Mouse (Mus musculus) limb, embryonic 11.5 days (tissue): Measurements from ENCODE around the gene H13. TPM values are rescaled to one million over a fixed set of nuclear protein-coding genes. Genes with fewer than 3 reads are reported as not detected.
A peak's percentile ranks its signal among the peaks of the same experiment; 100 is the strongest.

Source experiments
- ATAC-seq: fragments of 200-750 bp; cut with Nextera tagmentation; 2 replicates; pipeline ENCODE4 v1.8.0; 2017; ENCODE audit warnings: low read depth; ENCODE audit not compliant: insufficient number of reproducible peaks, low FRiP score, low TSS enrichment
- DNase-seq: peaks from one replicate; pipeline ENCODE4 v3.0.0-alpha.2; 2015; ENCODE audit warnings: low spot score
- H3K27ac ChIP-seq: fragments of 300-500 bp; sonication (generic); replicated peaks from 2 replicates; pipeline ENCODE4 v1.5.1; 2014; ENCODE audit warnings: low read depth, mild to moderate bottlenecking, low read length
- H3K27me3 ChIP-seq: fragments of 300-500 bp; sonication (generic); 2 replicates; pipeline ENCODE4 v1.6.1; 2014; ENCODE audit warnings: mild to moderate bottlenecking, low read length, mixed read lengths; ENCODE audit not compliant: control insufficient read depth, insufficient read depth
- H3K36me3 ChIP-seq: fragments of 300-500 bp; sonication (generic); 2 replicates; pipeline ENCODE4 v1.6.1; 2014; ENCODE audit warnings: mild to moderate bottlenecking, low read length, moderate library complexity, mixed read lengths; ENCODE audit not compliant: control insufficient read depth, insufficient read depth
- H3K4me1 ChIP-seq: fragments of 300-500 bp; sonication (generic); 2 replicates; pipeline ENCODE4 v1.6.1; 2014; ENCODE audit warnings: low read length, mixed read lengths; ENCODE audit not compliant: control insufficient read depth, insufficient read depth
- H3K4me2 ChIP-seq: fragments of 300-500 bp; sonication (generic); 2 replicates; pipeline ENCODE4 v1.6.1; 2014; ENCODE audit warnings: low read depth, mild to moderate bottlenecking, moderate library complexity; ENCODE audit not compliant: severe bottlenecking
- H3K4me3 ChIP-seq: fragments of 300-500 bp; sonication (generic); 2 replicates; pipeline ENCODE4 v1.5.1; 2014; ENCODE audit warnings: low read depth, low read length
- H3K9ac ChIP-seq: fragments of 300-500 bp; sonication (generic); 2 replicates; pipeline ENCODE4 v1.6.1; 2014; ENCODE audit warnings: mild to moderate bottlenecking, low read length
- H3K9me3 ChIP-seq: fragments of 300-500 bp; sonication (generic); 2 replicates; pipeline ENCODE4 v1.6.1; 2016; ENCODE audit warnings: low read length; ENCODE audit not compliant: control insufficient read depth
- WGBS: fragments of 180-500 bp; shearing (Covaris S2); extraction: QIAGEN DNeasy Blood & Tissue Kit; methylation state at CpG from one replicate; pipeline ENCODE4 v1.1.7; 2014; 5-methylcytosine and 5-hydroxymethylcytosine counted together
- polyA plus RNA-seq: library from polyadenylated mRNA; unstranded; fragments of >200 nt; fragmentation: Nextera tagmentation; extraction: Ambion mirVana; gene quantifications from 2 replicates; pipeline ENCODE4 v1.2.1, GENCODE M21; 2014

Gene H13
- polyA plus RNA-seq, 1 experiment from 2014 or later, result 126 TPM

DNA sequence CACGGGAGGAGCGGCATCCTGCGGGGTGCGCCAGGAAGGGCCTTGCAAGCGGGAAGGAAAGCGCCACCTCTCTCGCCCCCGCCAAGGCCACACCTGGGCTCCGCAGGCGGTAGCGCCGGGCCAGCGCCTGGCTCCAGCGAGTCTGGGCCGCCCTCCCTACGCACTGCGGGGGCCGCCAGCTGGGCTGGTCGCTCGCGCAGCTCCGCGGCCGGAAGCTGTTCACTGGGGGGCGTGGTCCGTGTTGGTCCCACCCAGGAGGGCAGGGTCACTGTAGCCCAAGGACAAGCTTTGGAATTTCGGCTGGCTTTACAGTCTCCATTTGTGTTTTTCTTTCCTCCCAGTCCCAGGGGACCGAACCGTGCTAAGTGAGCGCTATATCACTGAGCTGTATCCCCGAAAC, 38.4 kb downstream of the H13 start:
- WGBS, result under 1% methylated on average over 31 of the region's 31 CpGs
- H3K27ac ChIP-seq, result peak overlapping the region; percentile 98
- 0 out of 2 replicates have a peak, but pooled peaks cover 2% of the 10 kb centered on the region for H3K9me3 ChIP-seq
- H3K36me3 ChIP-seq, result peaks cover 14% of the 10 kb centered on the region
- peak overlapping the region; percentile 55 for H3K9ac ChIP-seq
- peak overlapping the region; percentile 9; the same call in 1 of the 2 replicates for H3K4me3 ChIP-seq
- peak overlapping the region; percentile 40 for H3K4me2 ChIP-seq
- ATAC-seq (peak; percentile 86), DNase-seq (peak; percentile 95)
- peaks cover 34% of the 10 kb centered on the region for H3K4me1 ChIP-seq
- no peaks in the 10 kb centered on the region for H3K27me3 ChIP-seq

DNA sequence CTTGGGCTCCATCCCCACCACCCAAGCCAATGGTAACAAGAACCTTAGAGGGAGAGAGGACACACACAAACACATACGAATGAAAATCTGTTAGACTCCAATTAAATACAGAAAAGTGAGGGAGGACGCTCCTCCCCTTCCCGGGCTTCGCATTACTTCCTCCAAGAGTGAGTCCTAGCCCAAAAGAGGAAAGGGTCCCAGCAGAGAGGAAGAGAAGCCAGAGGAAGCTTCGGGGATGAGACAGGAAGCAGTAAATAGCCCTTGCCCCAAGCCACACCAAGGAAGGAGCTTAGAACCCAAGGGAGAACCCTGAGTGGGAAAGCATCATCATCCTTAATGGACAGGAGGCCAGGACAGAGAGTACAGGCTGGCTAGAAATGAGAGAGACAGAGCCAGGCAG, 39.8 kb downstream of the H13 start:
- H3K36me3 ChIP-seq, result peaks cover 9% of the 10 kb centered on the region
- ATAC-seq, result no peak
- WGBS, result 93% methylated on average over 5 of the region's 5 CpGs

GRCm38 (mm10) chr2:152716241-152716772, 47.0 kb downstream of the H13 start:
- Histone ChIP-seq H3K9ac (no peak overlapping the region), H3K4me2 (no peak overlapping the region), H3K4me1 (no peaks in the 10 kb centered on the region; the same call in 1 of the 2 replicates), H3K36me3 (no peaks in the 10 kb centered on the region), H3K27me3 (no peaks in the 10 kb centered on the region), H3K9me3 (no peaks in the 10 kb centered on the region), H3K27ac (no peak overlapping the region), H3K4me3 (no peak overlapping the region)
- 81% methylated on average over 6 of the region's 6 CpGs for WGBS
- ATAC-seq, result no peak
- DNase-seq, result no peak

More for the DNA sequence above, 39.8 kb downstream of the H13 start:
- 0 out of 2 replicates have a peak, but pooled peaks cover 2% of the 10 kb centered on the region for H3K9me3 ChIP-seq
- H3K4me2 ChIP-seq, result no peak overlapping the region
- DNase-seq, result no peak
- peaks cover 34% of the 10 kb centered on the region for H3K4me1 ChIP-seq
- H3K9ac ChIP-seq, result no peak overlapping the region
- no peaks in the 10 kb centered on the region for H3K27me3 ChIP-seq
- no peak overlapping the region for H3K4me3 ChIP-seq
- no peak overlapping the region for H3K27ac ChIP-seq

DNA sequence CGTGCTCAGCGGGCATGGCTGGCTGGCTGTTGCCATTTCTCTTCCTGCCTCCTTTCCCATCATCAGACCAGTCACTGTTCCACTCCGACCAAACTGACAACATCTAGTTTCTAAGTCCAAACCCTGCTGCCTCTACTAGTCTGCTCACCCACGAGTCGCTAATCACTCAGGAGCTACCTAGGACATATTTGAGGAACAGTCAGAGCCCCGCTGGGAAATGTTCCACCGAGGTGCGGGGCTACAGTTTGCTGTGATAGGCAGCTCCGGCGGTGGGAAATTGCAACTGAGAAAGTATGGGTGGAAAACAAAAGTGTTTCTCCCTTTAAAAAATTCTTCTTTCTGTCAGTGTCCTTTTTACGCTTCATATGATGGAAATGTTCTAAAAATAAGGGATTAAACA, 48.4 kb downstream of the H13 start:
- Histone ChIP-seq H3K9ac (no peak overlapping the region; the same call in 1 of the 2 replicates), H3K27ac (no peak overlapping the region), H3K27me3 (no peaks in the 10 kb centered on the region), H3K9me3 (no peaks in the 10 kb centered on the region), H3K4me2 (no peak overlapping the region), H3K36me3 (no peaks in the 10 kb centered on the region), H3K4me3 (no peak overlapping the region), H3K4me1 (no peaks in the 10 kb centered on the region; the same call in 1 of the 2 replicates)
- no peak for ATAC-seq
- DNase-seq, result no peak
- WGBS, result 67% methylated on average over 11 of the region's 11 CpGs

- Histone ChIP-seq H3K9me3 (no peaks in the 10 kb centered on the region), H3K4me2 (no peak overlapping the region), H3K27me3 (no peaks in the 10 kb centered on the region), H3K4me3 (no peak overlapping the region), H3K27ac (no peak overlapping the region), H3K4me1 (no peaks in the 10 kb centered on the region; the same call in 1 of the 2 replicates), H3K36me3 (no peaks in the 10 kb centered on the region), H3K9ac (peak overlapping the region; percentile 12; the same call in 1 of the 2 replicates)
- DNase-seq (no peak), ATAC-seq (peak; percentile 27; the same call in 1 of the 2 replicates)
- 28% methylated on average over 6 of the region's 6 CpGs for WGBS
Measured at GRCm38 (mm10) chr2:152718076-152718475, 48.8 kb downstream of the H13 start.

GRCm38 (mm10) chr2:152723651-152724331, 54.5 kb downstream of the H13 start:
- ATAC-seq (no peak), DNase-seq (peak; percentile 68)
- H3K27ac ChIP-seq, result 0 out of 2 replicates have a peak overlapping the region, but pooled peaks have one; percentile 21
- 2% methylated on average over 37 of the region's 37 CpGs for WGBS
- peak overlapping the region; percentile 64 for H3K4me2 ChIP-seq
- no peaks in the 10 kb centered on the region for H3K27me3 ChIP-seq
- H3K4me3 ChIP-seq, result peak overlapping the region; percentile 25
- peak overlapping the region; percentile 77 for H3K9ac ChIP-seq
- H3K36me3 ChIP-seq, result no peaks in the 10 kb centered on the region
- no peaks in the 10 kb centered on the region for H3K9me3 ChIP-seq
- H3K4me1 ChIP-seq, result peaks cover 38% of the 10 kb centered on the region

- H3K27me3 ChIP-seq, result no peaks in the 10 kb centered on the region
- ATAC-seq (no peak), DNase-seq (no peak)
- peak overlapping the region; percentile 64 for H3K4me2 ChIP-seq
- 0 out of 2 replicates have a peak overlapping the region, but pooled peaks have one; percentile 21 for H3K27ac ChIP-seq
- WGBS, result 53% methylated on average over 3 of the region's 3 CpGs
- peaks cover 43% of the 10 kb centered on the region for H3K4me1 ChIP-seq
- H3K9me3 ChIP-seq, result no peaks in the 10 kb centered on the region
- H3K4me3 ChIP-seq, result peak overlapping the region; percentile 25
- H3K36me3 ChIP-seq, result no peaks in the 10 kb centered on the region
- H3K9ac ChIP-seq, result peak overlapping the region; percentile 77
Measured at GRCm38 (mm10) chr2:152724332-152724723, 55.1 kb downstream of the H13 start.

GRCm38 (mm10) chr2:152725178-152725750, 56.0 kb downstream of the H13 start:
- Histone ChIP-seq H3K9ac (0 out of 2 replicates have a peak overlapping the region, but pooled peaks have one; percentile 19), H3K4me1 (peaks cover 52% of the 10 kb centered on the region), H3K36me3 (no peaks in the 10 kb centered on the region), H3K27me3 (no peaks in the 10 kb centered on the region), H3K9me3 (no peaks in the 10 kb centered on the region), H3K4me3 (no peak overlapping the region), H3K4me2 (no peak overlapping the region), H3K27ac (no peak overlapping the region)
- ATAC-seq (no peak), DNase-seq (no peak)
- 63% methylated on average over 15 of the region's 15 CpGs for WGBS
